Mouse (Mus musculus): ENCODE results near the gene Prepl. TPM values are rescaled to one million over a fixed set of nuclear protein-coding genes. Genes with fewer than 3 reads are reported as not detected.

Gene Prepl
- polyA plus RNA-seq (2017; shearing (Covaris generic)) = 10.4 TPM

GRCm38 (mm10) chr17:85090120-85091099 lies at the start of gene Prepl, which contains the start of gene Camkmt:
TSS of gene Prepl (minus strand) at chr17:85090241.
TSS of gene Camkmt (plus strand) at chr17:85090552.

GRCm38 (mm10) chr17:85028093-85028739 lies 61.8 kb downstream of the Prepl start, which contains the start of gene Slc3a1:
TSS of gene Slc3a1 (plus strand) at chr17:85028376.

Other genes starting within 250 kb of the Prepl start
- 225 TPM for gene Ppm1b, start 133.5 kb downstream of the Prepl start, polyA plus RNA-seq (2017; shearing (Covaris generic))
- 0.58 TPM for gene Slc3a1, start 61.9 kb downstream of the Prepl start, polyA plus RNA-seq (2017; shearing (Covaris generic))
- 4.8 TPM for gene Camkmt, start 311 bp upstream of the Prepl start, polyA plus RNA-seq (2017; shearing (Covaris generic))

All from naive thymus-derived CD4-positive, alpha-beta T cell, adult 5 months (primary cell).